Mouse (Mus musculus): ENCODE data around the gene Rab37. TPM values are rescaled to one million over a fixed set of nuclear protein-coding genes. Genes with fewer than 3 reads are reported as not detected.

Gene Rab37
- polyA plus RNA-seq, 1 experiment from 2014 or later, result 0.85 TPM

DNA sequence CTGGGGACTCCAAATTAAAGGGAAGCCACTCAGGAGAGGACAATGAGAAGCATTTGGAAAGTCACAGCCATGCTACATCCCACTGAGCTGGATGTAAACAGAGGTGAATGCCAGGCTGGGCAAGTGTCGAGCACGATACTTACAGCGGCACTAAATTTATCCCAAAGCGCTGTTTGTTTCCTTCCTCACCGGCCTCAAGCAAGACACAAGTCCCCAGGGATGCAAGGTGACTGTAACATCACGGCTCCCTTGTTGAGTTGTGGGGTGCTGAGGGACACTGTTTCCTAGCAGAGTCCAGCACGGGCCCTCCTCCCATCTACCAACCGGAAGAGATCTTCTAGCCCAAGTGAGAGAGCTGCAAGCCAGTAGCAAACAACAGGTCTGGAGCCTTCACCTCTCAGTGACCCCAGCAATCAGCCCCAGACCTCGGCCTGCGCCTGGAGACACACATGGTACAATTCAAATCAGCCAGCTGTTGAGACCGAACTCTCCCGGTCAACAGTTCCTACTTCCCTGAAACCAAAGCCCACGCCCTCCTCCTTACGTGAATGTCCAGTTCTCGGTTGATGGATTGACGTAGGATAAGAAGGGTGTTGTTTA, 8.1 kb downstream of the Rab37 start:
- Histone ChIP-seq H3K4me2 (ENCODE audit: low read length) (no peak overlapping the region), H3K27me3 (replicated peaks; ENCODE audit: control insufficient read depth, insufficient read depth, low read length) (no peaks in the 10 kb centered on the region), H3K27ac (ENCODE audit: low read length) (no peak overlapping the region), H3K4me3 (replicated peaks; ENCODE audit: low read length) (no peak overlapping the region), H3K9ac (replicated peaks; ENCODE audit: low read depth, low read length) (no peak overlapping the region), H3K9me3 (ENCODE audit: control insufficient read depth, low read length) (no peaks in the 10 kb centered on the region), H3K36me3 (ENCODE audit: control insufficient read depth, insufficient read depth) (no peaks in the 10 kb centered on the region), H3K4me1 (replicated peaks; ENCODE audit: control insufficient read depth, insufficient read depth, low read length) (no peaks in the 10 kb centered on the region)
- no peak for ATAC-seq
- WGBS, result 77% methylated on average over 16 of the region's 16 CpGs

DNA sequence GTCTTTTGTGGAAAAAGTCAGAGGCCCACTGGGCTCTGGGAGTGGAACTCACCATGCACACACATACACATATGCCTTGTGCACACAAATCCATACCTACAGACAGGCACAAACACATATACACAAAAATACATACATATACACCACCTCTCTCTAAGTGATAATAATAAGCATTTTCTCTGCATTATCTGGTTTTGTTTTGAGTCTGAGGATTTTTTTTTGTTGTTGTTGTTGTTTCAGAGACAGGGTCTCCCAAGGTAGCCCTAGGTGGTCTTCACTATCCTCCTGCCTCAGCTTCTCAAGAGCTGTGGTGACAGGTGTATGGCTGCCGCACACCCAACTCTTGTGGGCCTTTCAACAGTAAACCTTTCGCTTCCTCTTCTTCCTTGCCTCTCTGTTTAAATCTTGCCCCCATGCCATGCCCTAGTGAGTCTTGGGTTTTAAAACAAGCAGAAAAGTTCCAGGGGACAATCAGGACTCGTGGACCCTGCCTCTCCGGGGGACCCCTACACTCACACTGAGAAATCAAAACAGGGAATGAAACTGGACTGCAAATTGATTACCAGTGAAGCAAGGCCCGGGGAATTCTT, 8.9 kb downstream of the Rab37 start:
- Histone ChIP-seq H3K4me3 (replicated peaks; ENCODE audit: low read length) (no peak overlapping the region), H3K36me3 (ENCODE audit: control insufficient read depth, insufficient read depth) (no peaks in the 10 kb centered on the region), H3K27ac (ENCODE audit: low read length) (no peak overlapping the region), H3K27me3 (replicated peaks; ENCODE audit: control insufficient read depth, insufficient read depth, low read length) (no peaks in the 10 kb centered on the region), H3K4me1 (replicated peaks; ENCODE audit: control insufficient read depth, insufficient read depth, low read length) (no peaks in the 10 kb centered on the region), H3K9ac (replicated peaks; ENCODE audit: low read depth, low read length) (no peak overlapping the region), H3K4me2 (ENCODE audit: low read length) (no peak overlapping the region), H3K9me3 (ENCODE audit: control insufficient read depth, low read length) (no peaks in the 10 kb centered on the region)
- ATAC-seq, result no peak
- WGBS, result 81% methylated on average over 5 of the region's 5 CpGs

DNA sequence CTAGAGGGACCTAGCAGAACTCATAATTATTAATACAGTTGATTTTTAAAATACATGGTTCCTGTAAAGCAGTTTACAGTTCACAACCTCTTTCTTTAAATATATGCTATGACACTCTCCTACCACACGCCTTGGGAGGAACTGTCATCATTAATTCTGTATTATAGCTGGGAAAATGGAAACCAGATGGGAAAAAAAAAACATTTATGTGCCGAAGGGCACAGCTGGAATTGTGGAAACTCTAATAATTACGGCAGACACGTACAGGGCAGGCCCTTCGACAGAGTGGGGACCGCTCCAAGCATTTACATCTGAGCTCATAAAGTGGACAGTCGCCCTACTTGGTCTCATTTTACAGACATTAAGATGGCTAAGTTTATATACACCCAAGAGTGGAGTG, 9.5 kb downstream of the Rab37 start:
- ATAC-seq, result no peak
- no peaks in the 10 kb centered on the region for H3K4me1 ChIP-seq (replicated peaks; ENCODE audit: control insufficient read depth, insufficient read depth, low read length)
- no peak overlapping the region for H3K27ac ChIP-seq (ENCODE audit: low read length)
- H3K4me3 ChIP-seq (replicated peaks; ENCODE audit: low read length), result no peak overlapping the region
- no peaks in the 10 kb centered on the region for H3K9me3 ChIP-seq (ENCODE audit: control insufficient read depth, low read length)
- no peaks in the 10 kb centered on the region for H3K27me3 ChIP-seq (replicated peaks; ENCODE audit: control insufficient read depth, insufficient read depth, low read length)
- no peak overlapping the region for H3K4me2 ChIP-seq (ENCODE audit: low read length)
- no peaks in the 10 kb centered on the region for H3K36me3 ChIP-seq (ENCODE audit: control insufficient read depth, insufficient read depth)
- H3K9ac ChIP-seq (replicated peaks; ENCODE audit: low read depth, low read length), result no peak overlapping the region
- WGBS, result 79% methylated on average over 7 of the region's 7 CpGs

DNA sequence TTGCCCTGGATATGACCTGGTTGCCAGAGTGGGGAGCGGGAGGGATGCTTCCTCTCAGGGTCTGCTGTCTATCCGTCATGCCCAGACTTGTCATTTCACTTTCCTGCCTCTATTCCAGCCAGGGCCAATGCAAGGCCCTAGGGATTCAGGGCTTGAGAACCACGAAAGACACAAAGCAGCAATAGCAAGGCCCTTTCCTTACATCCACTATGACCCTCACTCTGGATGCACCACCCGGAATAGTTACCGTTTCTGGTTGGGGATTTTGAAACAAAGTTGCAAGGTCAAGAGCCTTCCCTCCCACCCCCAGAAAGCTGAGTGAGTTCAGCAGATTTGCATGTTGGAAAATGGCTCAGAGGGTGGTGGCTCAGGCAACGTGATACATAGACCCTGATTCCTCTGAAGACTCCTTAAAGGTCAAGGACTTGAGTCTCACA, 10.4 kb downstream of the Rab37 start:
- WGBS, result 74% methylated on average over 6 of the region's 6 CpGs
- no peak overlapping the region for H3K4me2 ChIP-seq (ENCODE audit: low read length)

DNA sequence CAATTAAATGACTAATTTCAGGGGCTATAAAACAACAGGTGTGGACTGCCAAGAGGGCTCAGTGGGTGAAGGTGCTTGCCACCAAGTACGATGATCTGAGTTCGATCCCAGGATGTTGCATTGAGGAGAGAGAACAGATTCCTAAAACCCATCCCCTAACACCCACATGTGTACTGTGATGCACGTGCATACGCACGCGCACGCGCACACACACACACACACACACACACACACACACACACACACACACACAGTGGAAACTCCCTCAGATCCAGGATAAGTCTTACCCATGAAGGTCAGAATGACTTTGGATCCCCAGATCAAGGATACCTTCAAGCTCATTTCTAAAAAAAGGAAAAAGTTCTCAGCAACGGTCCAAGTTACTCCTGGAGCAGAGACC, 10.9 kb downstream of the Rab37 start:
- 0 out of 2 replicates have a peak, but pooled peaks cover 3% of the 10 kb centered on the region for H3K4me1 ChIP-seq (replicated peaks; ENCODE audit: control insufficient read depth, insufficient read depth, low read length)
- H3K36me3 ChIP-seq (ENCODE audit: control insufficient read depth, insufficient read depth), result no peaks in the 10 kb centered on the region
- ATAC-seq, result no peak
- no peaks in the 10 kb centered on the region for H3K9me3 ChIP-seq (ENCODE audit: control insufficient read depth, low read length)
- H3K9ac ChIP-seq (replicated peaks; ENCODE audit: low read depth, low read length), result no peak overlapping the region
- no peak overlapping the region for H3K4me3 ChIP-seq (replicated peaks; ENCODE audit: low read length)
- no peaks in the 10 kb centered on the region for H3K27me3 ChIP-seq (replicated peaks; ENCODE audit: control insufficient read depth, insufficient read depth, low read length)
- H3K4me2 ChIP-seq (ENCODE audit: low read length), result no peak overlapping the region
- WGBS, result 97% methylated on average over 9 of the region's 9 CpGs
- no peak overlapping the region for H3K27ac ChIP-seq (ENCODE audit: low read length)

More for the DNA sequence above, 10.4 kb downstream of the Rab37 start:
- no peaks in the 10 kb centered on the region for H3K4me1 ChIP-seq (replicated peaks; ENCODE audit: control insufficient read depth, insufficient read depth, low read length)
- H3K27ac ChIP-seq (ENCODE audit: low read length), result no peak overlapping the region
- H3K9me3 ChIP-seq (ENCODE audit: control insufficient read depth, low read length), result no peaks in the 10 kb centered on the region
- no peak overlapping the region for H3K4me3 ChIP-seq (replicated peaks; ENCODE audit: low read length)
- no peaks in the 10 kb centered on the region for H3K36me3 ChIP-seq (ENCODE audit: control insufficient read depth, insufficient read depth)
- ATAC-seq, result no peak
- H3K27me3 ChIP-seq (replicated peaks; ENCODE audit: control insufficient read depth, insufficient read depth, low read length), result no peaks in the 10 kb centered on the region
- no peak overlapping the region for H3K9ac ChIP-seq (replicated peaks; ENCODE audit: low read depth, low read length)

DNA sequence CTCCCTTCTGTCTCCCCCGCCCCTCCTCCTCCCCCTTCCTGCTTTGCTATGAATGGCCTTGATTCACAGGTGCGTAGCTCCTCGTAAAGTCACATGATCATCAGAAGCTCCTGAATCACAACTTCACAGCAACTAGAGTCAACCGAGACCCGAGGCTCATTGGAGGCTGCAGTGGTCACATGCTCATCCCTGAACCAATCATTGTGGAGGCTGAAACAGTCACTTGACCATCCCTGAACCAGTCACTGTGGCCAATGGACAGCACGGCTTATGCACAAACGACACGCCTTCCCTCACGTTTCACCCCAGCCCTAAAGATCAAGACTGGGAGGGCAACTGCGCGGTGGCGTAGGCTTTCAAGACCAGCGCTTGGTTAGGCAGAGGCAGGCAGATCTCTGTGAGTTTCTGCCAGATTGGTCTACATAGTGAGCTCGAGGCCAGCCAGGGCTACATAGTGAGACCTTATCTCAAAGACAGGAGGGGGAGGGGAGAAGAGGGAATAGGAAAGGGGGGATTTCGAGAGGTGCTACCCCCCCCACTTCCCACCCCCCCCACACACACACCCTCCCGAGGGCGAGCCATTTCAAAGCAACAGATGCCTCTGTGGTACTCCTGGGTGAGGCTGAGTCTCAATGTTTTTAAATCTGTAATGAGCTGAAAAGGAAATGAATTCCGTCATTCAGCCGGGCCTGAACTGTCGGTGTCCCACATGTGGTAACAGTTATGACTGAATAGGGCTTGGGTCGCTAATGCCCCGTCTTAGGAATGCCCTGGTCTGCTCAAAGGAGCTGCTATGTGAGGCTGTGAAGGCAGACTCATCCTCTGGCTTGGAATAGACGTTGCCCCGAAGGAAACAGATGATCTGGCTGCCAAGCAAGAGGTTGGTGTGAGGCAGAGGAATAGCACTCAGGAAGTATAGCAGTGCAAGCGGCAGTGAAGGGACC, 12.5 kb downstream of the Rab37 start:
- WGBS, result 91% methylated on average over 23 of the region's 25 CpGs
- ATAC-seq, result no peak

DNA sequence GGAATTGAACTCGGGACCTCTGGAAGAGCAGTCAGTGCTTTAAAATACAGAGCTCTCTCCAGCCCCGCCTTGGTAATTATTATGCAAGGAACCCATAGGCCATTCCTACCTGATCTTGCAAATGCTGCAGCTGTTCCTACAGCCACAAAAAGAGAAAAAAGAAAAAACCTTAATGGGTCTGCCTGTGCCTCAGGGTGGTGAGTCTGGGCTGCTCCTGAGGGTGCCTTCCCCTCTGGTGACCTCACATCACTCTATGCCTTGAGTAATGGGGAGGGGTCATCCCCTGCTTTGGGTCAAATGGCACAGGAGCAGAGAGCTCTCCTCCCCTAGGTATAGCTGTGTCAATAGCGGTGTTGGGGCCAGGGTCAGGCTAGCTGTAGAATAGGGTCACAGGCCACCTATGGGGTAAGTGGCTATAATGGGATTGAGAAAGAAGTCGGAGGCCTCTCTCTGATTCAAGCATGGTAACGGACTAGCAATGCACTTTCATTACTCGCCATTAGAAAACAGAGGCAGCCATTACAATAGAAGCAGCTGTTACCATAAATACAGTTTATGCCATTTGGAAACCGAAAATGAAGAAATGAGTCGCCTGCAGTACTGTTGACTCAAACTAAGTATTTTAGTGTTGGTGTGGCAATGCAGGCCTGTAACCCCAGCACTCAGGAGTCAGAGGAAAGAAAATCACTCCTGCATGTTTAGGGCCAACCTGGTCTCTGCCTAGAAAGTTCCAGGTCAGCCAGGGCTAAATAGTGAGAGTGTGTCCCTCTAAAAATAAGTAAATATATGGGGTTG, 13.7 kb downstream of the Rab37 start:
- Histone ChIP-seq H3K4me2 (ENCODE audit: low read length) (no peak overlapping the region), H3K9ac (replicated peaks; ENCODE audit: low read depth, low read length) (no peak overlapping the region), H3K4me1 (replicated peaks; ENCODE audit: control insufficient read depth, insufficient read depth, low read length) (0 out of 2 replicates have a peak, but pooled peaks cover 4% of the 10 kb centered on the region), H3K36me3 (ENCODE audit: control insufficient read depth, insufficient read depth) (no peaks in the 10 kb centered on the region), H3K4me3 (replicated peaks; ENCODE audit: low read length) (no peak overlapping the region), H3K9me3 (ENCODE audit: control insufficient read depth, low read length) (no peaks in the 10 kb centered on the region), H3K27ac (ENCODE audit: low read length) (no peak overlapping the region), H3K27me3 (replicated peaks; ENCODE audit: control insufficient read depth, insufficient read depth, low read length) (no peaks in the 10 kb centered on the region)
- 73% methylated on average over 8 of the region's 8 CpGs for WGBS
- ATAC-seq, result no peak

More for the DNA sequence above, 12.5 kb downstream of the Rab37 start:
- Histone ChIP-seq H3K4me3 (replicated peaks; ENCODE audit: low read length) (no peak overlapping the region), H3K9me3 (ENCODE audit: control insufficient read depth, low read length) (no peaks in the 10 kb centered on the region), H3K36me3 (ENCODE audit: control insufficient read depth, insufficient read depth) (no peaks in the 10 kb centered on the region), H3K9ac (replicated peaks; ENCODE audit: low read depth, low read length) (no peak overlapping the region), H3K27ac (ENCODE audit: low read length) (no peak overlapping the region), H3K4me1 (replicated peaks; ENCODE audit: control insufficient read depth, insufficient read depth, low read length) (0 out of 2 replicates have a peak, but pooled peaks cover 4% of the 10 kb centered on the region), H3K4me2 (ENCODE audit: low read length) (no peak overlapping the region), H3K27me3 (replicated peaks; ENCODE audit: control insufficient read depth, insufficient read depth, low read length) (no peaks in the 10 kb centered on the region)

DNA sequence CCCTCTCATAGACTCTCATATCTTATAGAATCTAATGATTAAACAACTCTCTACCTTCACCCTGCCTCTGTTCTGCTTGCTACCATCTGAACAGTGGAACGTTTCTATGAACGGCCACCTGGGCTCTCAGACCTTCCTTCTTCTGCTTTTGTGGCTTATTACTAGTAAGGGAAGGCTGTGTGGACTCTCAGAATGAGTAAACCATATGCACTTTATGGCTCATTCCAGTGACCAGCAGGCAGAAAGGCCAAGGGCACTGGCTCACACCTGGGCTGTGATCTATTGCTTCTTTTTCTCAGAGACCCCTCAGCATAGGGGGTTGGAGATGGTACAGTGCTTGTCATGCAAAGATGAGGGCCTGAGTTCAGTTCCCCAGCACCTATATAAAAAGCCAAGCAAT, 15.4 kb downstream of the Rab37 start:
- Histone ChIP-seq H3K36me3 (ENCODE audit: control insufficient read depth, insufficient read depth) (no peaks in the 10 kb centered on the region), H3K4me2 (ENCODE audit: low read length) (no peak overlapping the region), H3K4me3 (replicated peaks; ENCODE audit: low read length) (no peak overlapping the region), H3K27me3 (replicated peaks; ENCODE audit: control insufficient read depth, insufficient read depth, low read length) (no peaks in the 10 kb centered on the region), H3K27ac (ENCODE audit: low read length) (no peak overlapping the region), H3K4me1 (replicated peaks; ENCODE audit: control insufficient read depth, insufficient read depth, low read length) (0 out of 2 replicates have a peak, but pooled peaks cover 4% of the 10 kb centered on the region), H3K9ac (replicated peaks; ENCODE audit: low read depth, low read length) (no peak overlapping the region), H3K9me3 (ENCODE audit: control insufficient read depth, low read length) (no peaks in the 10 kb centered on the region)
- 95% methylated on average over 2 of the region's 2 CpGs for WGBS
- ATAC-seq, result no peak
